Mouse (Mus musculus) brain, adult 2 months (tissue): ENCODE results near the gene Helz2.

Source experiments
- DNase-seq: peaks from one replicate; pipeline ENCODE4 v3.0.0; 2011; ENCODE audit warnings: low read depth, low spot score

Helz2 gene

GRCm38 (mm10) chr2:181241602-181242313, at the start of gene Helz2:
Gene Helz2, minus strand, starts transcription at chr2:181242027.
- no peak for DNase-seq

- DNase-seq, result no peak
Measured at GRCm38 (mm10) chr2:181290937-181291336, 49.1 kb upstream of the Helz2 start.

GRCm38 (mm10) chr2:181288691-181289090, 46.9 kb upstream of the Helz2 start:
- no peak for DNase-seq

GRCm38 (mm10) chr2:181287958-181288350, 46.1 kb upstream of the Helz2 start, which contains the start of gene Gmeb2:
Gene Gmeb2, minus strand, starts transcription at chr2:181288035.
- DNase-seq, result peak; percentile 99

- peak; percentile 77 for DNase-seq
Measured at GRCm38 (mm10) chr2:181287338-181287957, 45.6 kb upstream of the Helz2 start.

- no peak for DNase-seq
Measured at GRCm38 (mm10) chr2:181286629-181287337, 45.0 kb upstream of the Helz2 start.

- DNase-seq, result peak; percentile 60
Measured at GRCm38 (mm10) chr2:181279968-181280367, 38.1 kb upstream of the Helz2 start.

GRCm38 (mm10) chr2:181277866-181278265, 36.0 kb upstream of the Helz2 start:
- DNase-seq, result no peak

- no peak for DNase-seq
Measured at GRCm38 (mm10) chr2:181276766-181277165, 34.9 kb upstream of the Helz2 start.

- no peak for DNase-seq
Measured at GRCm38 (mm10) chr2:181274639-181275038, 32.8 kb upstream of the Helz2 start.

- no peak for DNase-seq
Measured at GRCm38 (mm10) chr2:181273829-181274228, 32.0 kb upstream of the Helz2 start.

- DNase-seq, result no peak
Measured at GRCm38 (mm10) chr2:181272092-181272491, 30.3 kb upstream of the Helz2 start.

GRCm38 (mm10) chr2:181266839-181267238, 25.0 kb upstream of the Helz2 start:
- no peak for DNase-seq

GRCm38 (mm10) chr2:181253248-181253647, 11.4 kb upstream of the Helz2 start:
- DNase-seq, result no peak

- no peak for DNase-seq
Measured at GRCm38 (mm10) chr2:181251841-181252240, 10.0 kb upstream of the Helz2 start.

- no peak for DNase-seq
Measured at GRCm38 (mm10) chr2:181249217-181249616, 7.4 kb upstream of the Helz2 start.

GRCm38 (mm10) chr2:181245031-181245430, 3.2 kb upstream of the Helz2 start:
- DNase-seq, result no peak

GRCm38 (mm10) chr2:181243706-181244394, 2.0 kb upstream of the Helz2 start:
- no peak for DNase-seq

GRCm38 (mm10) chr2:181242314-181242665, 463 bp upstream of the Helz2 start:
- no peak for DNase-seq

GRCm38 (mm10) chr2:181240806-181241440, 904 bp downstream of the Helz2 start:
- no peak for DNase-seq

- peak; percentile 37 for DNase-seq
Measured at GRCm38 (mm10) chr2:181239261-181239660, 2.6 kb downstream of the Helz2 start.

- no peak for DNase-seq
Measured at GRCm38 (mm10) chr2:181238861-181239260, 3.0 kb downstream of the Helz2 start.
